Mouse (Mus musculus) heart, postnatal 14 days (tissue): ENCODE results near the gene Zfp593. TPM values are rescaled to one million over a fixed set of nuclear protein-coding genes. Genes with fewer than 3 reads are reported as not detected.

Experiments
- DNase-seq, 2 experiments: peaks; one replicate each; pipeline ENCODE4 v3.0.0; 2021 to 2022
- intact Hi-C: fragments of 180-260 bp; cut with DNase I; formaldehyde crosslinking; loops from one replicate; pipeline ENCODE4 v1.15.1; 2025
- total RNA-seq, 2 experiments: library from RNA; stranded (reverse); gene quantifications; 2 replicates each; pipeline ENCODE4 v1.2.3; 2021

Zfp593 gene
- total RNA-seq, 2 experiments from 2014 or later = 2.4 to 3.3 TPM

DNA sequence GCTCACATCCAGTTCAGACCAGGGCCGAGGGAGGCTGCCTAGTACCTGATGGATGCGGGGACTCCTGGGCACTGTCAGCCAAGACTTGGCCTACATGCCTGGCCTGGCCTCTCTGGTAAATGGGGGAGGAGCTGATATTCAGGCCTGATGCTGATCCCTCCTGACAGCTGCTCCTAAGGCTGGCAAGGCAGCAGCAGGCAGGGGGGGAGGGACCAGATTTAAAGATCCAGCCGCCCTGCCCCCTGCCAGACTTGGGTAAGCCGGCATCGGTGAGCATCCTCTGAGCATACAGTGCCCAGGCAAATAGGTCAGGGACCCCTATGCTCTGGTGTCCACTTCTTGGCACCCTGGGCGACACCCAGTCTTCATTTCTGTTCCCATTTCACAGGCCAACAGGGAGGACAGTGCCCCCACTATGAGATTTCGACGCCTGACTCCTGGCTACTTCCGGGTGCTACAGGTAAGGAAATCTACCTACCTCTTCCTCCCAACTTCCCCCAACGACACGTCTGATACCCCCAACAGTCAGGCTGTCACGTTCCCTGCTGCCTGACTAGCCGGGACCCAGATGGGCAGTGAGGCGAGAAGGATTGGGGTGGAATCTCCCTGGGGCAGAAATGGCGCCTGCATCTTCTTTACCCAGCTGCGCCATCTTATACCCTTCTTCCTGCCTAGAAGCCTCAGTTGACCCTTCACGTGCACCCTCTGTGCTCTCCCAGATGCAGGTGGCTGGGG lies 1.7 kb downstream of the Zfp593 start, which contains the start of gene E130218I03Rik:
Gene E130218I03Rik (plus strand): TSS at position 147 of the 735 bp plus-strand sequence.
- DNase-seq = no peak
- intact Hi-C loops = no loop called here

DNA sequence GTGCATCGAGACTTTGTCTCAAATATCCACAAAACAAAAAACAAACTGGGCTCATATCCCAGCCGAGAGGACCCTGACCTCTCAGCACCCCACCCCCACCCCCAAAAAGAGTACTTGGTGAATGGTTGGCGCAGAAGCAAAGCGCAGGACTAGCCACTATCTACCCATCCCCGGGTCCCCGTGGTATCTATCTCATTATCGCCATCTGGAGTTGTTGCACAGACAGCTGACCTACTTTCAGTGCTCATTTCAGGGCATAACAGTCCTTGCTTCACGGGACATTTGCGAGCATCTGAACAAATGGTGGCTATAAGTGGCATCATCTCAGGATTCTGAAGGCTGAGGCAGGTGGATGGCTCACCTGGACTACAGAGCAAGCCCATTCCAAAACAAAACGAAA lies 6.7 kb downstream of the Zfp593 start:
- intact Hi-C loops = no loop called here
- DNase-seq = no peak

DNA sequence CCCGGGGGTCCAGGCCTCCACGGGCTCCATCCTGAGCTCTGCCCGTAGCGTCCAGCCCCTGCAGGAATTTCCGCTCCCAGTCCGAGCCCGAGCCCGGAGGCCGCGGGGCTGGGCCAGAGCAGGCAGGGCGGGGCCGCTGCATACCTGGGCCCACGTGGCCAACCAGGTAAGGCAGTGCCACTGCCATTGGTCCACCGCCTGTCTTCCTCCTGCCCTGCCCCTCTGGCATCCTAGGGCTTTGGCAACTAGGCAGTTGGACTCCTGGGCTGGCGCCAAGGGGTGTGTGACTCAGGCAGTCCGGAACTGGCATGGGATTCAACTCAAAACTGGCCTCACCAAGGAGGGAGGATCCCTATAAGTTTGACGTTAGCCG lies 7.1 kb downstream of the Zfp593 start, which contains the start of gene Cnksr1:
Gene Cnksr1 (minus strand): TSS at position 121 of the 373 bp plus-strand sequence.
- intact Hi-C loops = no loop called here
- DNase-seq = peak; percentile 73 to 82

DNA sequence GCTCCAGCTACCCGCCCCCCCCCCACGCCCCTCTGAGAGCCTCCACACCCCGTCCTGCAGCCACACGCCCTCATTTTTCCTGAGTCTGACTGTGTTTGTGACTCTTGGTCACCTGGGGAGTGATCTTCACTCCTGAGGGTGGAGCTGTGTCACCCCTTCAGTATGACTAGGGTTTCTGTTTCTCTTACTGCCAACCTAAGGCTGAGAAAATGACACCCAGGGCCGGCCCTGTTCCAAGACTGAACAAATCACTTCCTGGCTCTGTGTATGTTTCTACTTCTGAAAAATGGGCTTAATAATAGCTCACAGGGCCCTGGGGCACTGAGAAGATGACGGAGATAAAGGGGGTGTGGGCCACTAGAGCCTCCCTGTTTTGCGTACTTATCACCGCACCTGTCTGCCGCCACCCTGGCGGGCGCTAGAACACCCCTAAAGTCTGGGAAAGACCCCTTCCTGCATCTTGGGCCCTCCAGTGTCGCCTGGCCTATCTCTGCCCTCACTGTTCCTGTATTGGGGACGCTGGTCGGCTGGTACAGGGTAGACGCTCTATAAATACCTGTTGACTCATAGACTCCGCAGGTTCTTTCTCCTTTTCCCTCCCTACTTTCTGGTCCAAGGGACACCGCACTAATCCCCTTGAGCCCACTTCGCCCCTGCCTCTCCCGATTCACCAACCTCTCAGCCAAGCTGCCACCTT lies 7.7 kb downstream of the Zfp593 start:
- DNase-seq = no peak
- intact Hi-C loops = no loop called here

DNA sequence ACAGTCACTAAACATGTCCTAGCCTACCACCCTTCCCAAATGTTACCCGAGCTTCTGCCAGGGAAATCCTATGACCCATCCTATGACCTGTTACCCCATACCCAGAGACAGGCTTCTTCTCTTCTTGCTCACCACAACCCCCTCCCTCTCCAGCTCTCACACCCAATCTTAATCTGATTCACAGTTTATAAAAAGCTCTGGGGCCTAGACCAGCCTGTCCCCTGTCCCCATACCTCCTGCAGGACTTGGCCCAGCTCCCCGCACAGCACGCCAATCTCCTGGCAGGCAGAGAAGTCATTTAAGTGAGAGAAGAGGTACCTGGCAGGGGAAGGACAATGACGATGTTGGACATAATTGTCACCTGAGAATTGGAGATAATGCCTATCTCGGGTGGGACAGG lies 10.5 kb downstream of the Zfp593 start:
- peak in 1 of 2 experiments; percentile 29 for DNase-seq
- intact Hi-C loops = no loop called here

DNA sequence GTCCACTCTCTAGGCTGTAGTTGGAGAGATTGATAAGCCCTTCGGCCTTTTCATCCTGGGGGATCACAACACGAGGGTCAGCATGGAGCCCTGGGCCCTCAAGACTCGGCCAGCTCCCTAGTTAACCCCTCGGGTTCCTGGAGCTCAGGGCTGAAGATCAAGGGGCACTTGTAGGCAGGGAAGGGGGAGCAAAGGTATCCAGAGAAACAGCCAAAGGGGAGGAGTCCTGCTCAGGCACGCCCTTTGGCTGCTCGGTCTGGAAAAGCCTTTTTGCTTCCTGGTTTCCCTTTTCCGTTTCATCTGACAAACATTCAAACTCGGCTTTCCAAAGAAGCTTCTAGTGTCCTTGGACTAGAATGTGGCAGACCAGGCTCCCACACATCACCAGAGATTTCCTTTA lies 15.0 kb downstream of the Zfp593 start:
- DNase-seq = no peak
- intact Hi-C loops = no loop called here

DNA sequence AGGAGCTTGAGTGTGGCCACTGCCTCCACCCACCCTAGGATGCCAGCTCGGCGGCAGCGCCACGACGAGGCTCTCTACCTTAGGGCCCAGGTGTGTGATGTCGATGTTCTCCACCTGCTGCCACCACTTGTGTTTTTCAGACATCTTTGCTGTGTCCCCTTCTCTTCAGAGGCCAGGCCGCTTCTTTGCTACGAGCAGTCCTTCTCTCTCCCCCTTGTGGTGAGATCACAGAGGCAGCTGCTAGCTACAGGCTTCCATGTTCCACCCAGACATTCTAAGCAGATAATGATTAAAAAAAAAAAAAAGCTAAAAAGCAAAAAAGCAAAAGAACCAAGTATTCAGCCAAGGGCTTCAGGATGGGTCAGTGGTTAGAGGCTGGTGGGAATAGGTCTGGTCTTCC lies 18.2 kb downstream of the Zfp593 start, which contains the start of gene Catsper4:
Gene Catsper4 (minus strand): TSS at position 190 of the 400 bp plus-strand sequence.
- intact Hi-C loops = no loop called here

DNA sequence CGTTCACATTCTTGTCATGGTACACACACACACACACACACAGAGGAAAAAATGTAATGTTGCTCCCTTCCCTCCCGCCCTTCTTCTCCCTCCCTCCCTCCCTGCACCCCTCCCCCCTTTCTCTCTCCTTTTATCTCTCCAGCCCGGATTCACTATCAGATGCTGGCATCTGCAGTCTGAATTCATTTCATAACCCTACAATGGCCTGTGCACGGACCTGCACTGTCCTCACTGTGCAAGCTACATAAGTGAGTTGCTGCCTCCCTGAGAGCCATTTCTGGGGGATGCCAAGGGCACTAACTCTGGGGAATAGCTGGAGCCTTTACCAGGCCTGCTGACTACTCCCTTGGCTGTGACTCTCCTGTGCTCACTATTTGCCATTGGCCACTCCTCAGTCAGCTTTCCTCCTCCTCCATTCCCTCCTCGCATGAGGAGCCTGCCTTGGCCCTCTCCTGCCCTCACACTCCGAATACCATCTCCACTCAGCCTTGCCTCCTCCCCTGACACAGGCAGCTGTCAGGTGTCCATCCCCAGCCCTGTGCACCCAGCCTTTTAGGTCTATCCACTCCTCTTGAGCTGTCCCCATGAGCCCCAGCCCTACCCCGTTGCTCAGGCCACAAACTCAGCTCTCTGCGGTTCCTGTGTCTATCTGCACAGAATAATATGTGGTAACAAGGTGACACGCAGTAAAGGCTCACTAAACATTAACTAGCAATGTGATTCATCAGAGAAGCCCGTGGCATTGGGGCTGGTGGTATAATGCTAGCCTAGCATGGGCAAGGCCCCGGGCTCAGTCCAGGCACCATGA lies 22.4 kb downstream of the Zfp593 start:
- DNase-seq = no peak
- intact Hi-C loops = no loop called here

More for the DNA sequence above, 18.2 kb downstream of the Zfp593 start, which contains the start of gene Catsper4:
- no peak for DNase-seq

DNA sequence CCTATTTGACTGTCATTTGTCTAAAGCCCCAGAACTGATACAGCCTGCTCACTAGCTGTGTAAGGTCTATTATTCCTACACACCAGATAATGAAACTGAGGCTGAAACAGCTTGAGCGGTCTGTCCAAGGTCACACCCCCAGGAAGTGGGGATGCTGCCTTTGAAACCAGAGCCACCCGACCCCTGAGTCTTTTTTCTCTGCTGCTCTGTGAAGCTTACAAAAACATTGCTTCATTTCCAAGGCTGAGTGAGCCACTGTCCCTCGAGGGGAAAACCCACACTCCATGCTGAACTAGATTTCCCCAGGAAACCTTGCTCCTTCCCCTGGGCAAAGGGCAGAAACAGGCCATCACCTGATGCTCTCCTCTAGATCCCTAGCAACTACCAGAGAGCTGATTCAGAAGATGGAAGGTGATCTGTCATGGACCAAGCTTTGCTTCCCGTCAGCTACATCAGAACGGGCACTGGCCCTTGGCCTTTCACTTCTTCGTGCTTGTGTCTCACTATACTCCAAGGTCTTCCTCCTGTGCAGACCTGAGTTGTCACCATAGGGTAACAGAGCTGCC lies 38.8 kb downstream of the Zfp593 start:
- intact Hi-C loops = no loop called here
- no peak for DNase-seq

DNA sequence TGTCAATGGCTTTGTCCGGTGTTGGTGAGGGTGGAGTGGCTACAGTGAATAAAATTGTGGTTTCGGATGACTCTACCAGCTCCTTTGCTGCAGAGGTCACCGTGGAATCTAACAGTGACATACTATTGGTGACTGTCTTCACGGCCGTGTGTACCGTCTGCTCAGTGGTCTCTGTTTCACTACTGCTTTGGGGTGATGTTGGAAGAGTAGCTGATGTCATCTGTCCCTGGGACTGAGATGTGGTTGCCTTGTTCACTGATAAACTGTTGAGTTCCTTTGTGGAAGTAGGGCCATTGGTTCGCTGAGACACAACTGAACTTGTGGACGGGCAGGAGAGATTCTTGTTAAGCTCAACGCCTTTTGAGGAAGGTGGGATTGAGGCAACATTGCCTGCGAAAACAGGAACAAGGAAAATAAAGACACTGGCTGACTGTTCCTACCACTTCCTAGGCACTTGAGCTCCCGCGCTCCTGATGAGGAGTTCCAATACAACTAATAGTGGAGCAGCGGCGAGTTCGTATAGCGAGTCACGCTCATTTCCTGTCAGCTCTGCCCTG lies 42.0 kb downstream of the Zfp593 start:
- intact Hi-C loops = no loop called here

DNA sequence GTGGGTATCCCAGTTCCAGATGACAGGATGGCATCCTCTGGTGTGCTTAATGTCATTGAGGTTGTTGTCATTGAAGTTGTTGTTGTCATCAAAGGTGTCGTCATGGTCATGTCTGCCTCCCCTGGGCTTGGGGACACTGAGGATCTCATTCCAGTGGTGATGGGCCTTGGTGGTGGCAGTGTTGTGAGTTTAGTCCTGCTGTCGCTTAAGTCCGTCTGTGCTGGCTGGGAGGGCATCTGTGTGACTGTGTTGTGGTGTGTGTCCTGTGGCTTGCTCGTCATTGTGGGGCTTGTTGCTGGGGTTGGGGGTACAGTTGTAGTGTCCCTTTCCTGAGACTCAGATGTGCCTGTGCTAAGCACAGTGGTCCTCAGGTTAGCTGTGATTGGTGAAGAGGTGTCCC lies 42.5 kb downstream of the Zfp593 start, which contains the start of gene Gm7534:
Gene Gm7534 (minus strand): TSS at position 101 of the 400 bp plus-strand sequence.
- intact Hi-C loops = no loop called here
- no peak for DNase-seq

More for the DNA sequence above, 42.0 kb downstream of the Zfp593 start:
- DNase-seq = no peak

DNA sequence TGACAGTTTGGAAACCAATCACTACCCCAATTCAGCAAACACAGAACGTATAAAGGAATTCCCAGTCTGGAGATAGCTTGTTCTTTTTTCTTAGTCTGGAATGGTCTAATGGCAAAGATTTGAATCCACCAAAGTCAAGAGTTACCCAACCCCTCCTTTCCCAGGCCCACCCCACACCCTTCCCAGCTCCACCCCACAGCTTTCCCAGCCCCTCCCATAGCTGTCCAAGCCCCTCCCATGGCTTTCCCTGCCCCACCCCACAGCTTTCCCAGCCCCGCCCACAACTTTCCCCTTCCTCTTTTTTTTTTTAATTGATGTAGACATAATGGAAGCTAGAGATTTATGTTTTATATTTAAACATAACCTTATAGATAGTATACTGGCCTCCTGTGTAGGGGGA lies 46.0 kb downstream of the Zfp593 start:
- intact Hi-C loops = no loop called here
- DNase-seq = no peak

Other genes with a start within 250 kb of the Zfp593 start
- gene Dhdds, start 244.7 kb downstream of the Zfp593 start, total RNA-seq = 10 to 100 TPM; 25.5 to 27.5 TPM
- gene Lin28a, start 226.8 kb downstream of the Zfp593 start, total RNA-seq = not detected
- not detected for gene Zfp683, start 191.8 kb downstream of the Zfp593 start, total RNA-seq
- gene Crybg2, start 184.8 kb downstream of the Zfp593 start, total RNA-seq = under 1 TPM in 1 of 2 experiments, not detected in 1; 0.24 TPM
- 10 to 100 TPM in 1 of 2 experiments, 1 to 10 TPM in 1; 3.5 to 10.3 TPM for gene Cd52, start 150.5 kb downstream of the Zfp593 start, total RNA-seq
- 1 to 10 TPM; 1.4 to 1.7 TPM for gene Ubxn11, start 143.0 kb downstream of the Zfp593 start, total RNA-seq
- gene Sh3bgrl3, start 116.8 kb downstream of the Zfp593 start, total RNA-seq = 10 to 100 TPM; 47.4 to 51.4 TPM
- gene Cep85, start 58.5 kb downstream of the Zfp593 start, total RNA-seq = 10 to 100 TPM; 31.5 to 33.7 TPM
- not detected for gene Gm7534, start 42.6 kb downstream of the Zfp593 start, total RNA-seq
- gene Catsper4, start 18.2 kb downstream of the Zfp593 start, total RNA-seq = not detected
- 1 to 10 TPM; 2.3 to 3.2 TPM for gene Cnksr1, start 7.2 kb downstream of the Zfp593 start, total RNA-seq
- not detected for gene E130218I03Rik, start 1.9 kb downstream of the Zfp593 start, total RNA-seq
- not detected for gene Gm30191, start 1.3 kb upstream of the Zfp593 start, total RNA-seq
- 10 to 100 TPM in 1 of 2 experiments, 1 to 10 TPM in 1; 8.6 to 13.8 TPM for gene Grrp1, start 8.5 kb upstream of the Zfp593 start, total RNA-seq
- gene Pdik1l, start 42.3 kb upstream of the Zfp593 start, total RNA-seq = 1 to 10 TPM; 6.6 to 8.6 TPM
- 100 to 1,000 TPM; 193 to 217 TPM for gene Trim63, start 69.5 kb upstream of the Zfp593 start, total RNA-seq
- gene Slc30a2, start 97.6 kb upstream of the Zfp593 start, total RNA-seq = under 1 TPM; 0.68 to 0.96 TPM
- gene Extl1, start 138.3 kb upstream of the Zfp593 start, total RNA-seq = 10 to 100 TPM; 11.4 to 12.0 TPM
- 1 to 10 TPM; 7.5 to 8.6 TPM for gene Pafah2, start 150.7 kb upstream of the Zfp593 start, total RNA-seq
- 10 to 100 TPM; 50.0 to 79.2 TPM for gene Stmn1, start 222.7 kb upstream of the Zfp593 start, total RNA-seq